Mouse (Mus musculus) c-Kit-positive CD71-positive TER-119-positive erythroid progenitor cells, embryonic 14.5 days (primary cell): ENCODE data around the gene Nuf2.

Experiments used
- DNase-seq: peaks from one replicate; pipeline ENCODE4 v3.0.0-alpha.2; 2013; ENCODE audit warnings: low spot score

Gene Nuf2

GRCm38 (mm10) chr1:169467791-169468190 lies 63.5 kb downstream of the Nuf2 start:
- DNase-seq = no peak

GRCm38 (mm10) chr1:169462386-169463115 lies 68.7 kb downstream of the Nuf2 start:
- DNase-seq = no peak

GRCm38 (mm10) chr1:169459071-169459782 lies 72.0 kb downstream of the Nuf2 start:
- peak; percentile 15 for DNase-seq
